Mouse (Mus musculus): ENCODE results near the gene Mrps18a. TPM values are rescaled to one million over a fixed set of nuclear protein-coding genes. Genes with fewer than 3 reads are reported as not detected.

Mrps18a gene
- polyA plus RNA-seq, 1 experiment: 9.7 TPM

- Histone ChIP-seq H3K36me3 (ENCODE audit: control insufficient read depth) (peaks cover 42% of the 10 kb centered on the region), H3K4me1 (ENCODE audit: control insufficient read depth) (peaks cover 75% of the 10 kb centered on the region), H3K9me3 (ENCODE audit: control insufficient read depth, low read length) (peaks cover 7% of the 10 kb centered on the region), H3K4me3 (replicated peaks) (no peak overlapping the region), H3K27me3 (ENCODE audit: control insufficient read depth) (no peaks in the 10 kb centered on the region)
- no peak for TF ChIP-seq GATA1 (IDR thresholded peaks at IDR 0.05; ENCODE audit: low read length)
- TF ChIP-seq TAL1 (IDR thresholded peaks at IDR 0.05; ENCODE audit: low read length): no peak
Observed at GRCm38 (mm10) chr17:46154336-46154735, 43.5 kb downstream of the Mrps18a start.

- H3K4me3 ChIP-seq (replicated peaks): peak overlapping the region; percentile 56
- TF ChIP-seq TAL1 (IDR thresholded peaks at IDR 0.05; ENCODE audit: low read length): no peak; the same call in 2 of the 3 replicates
- no peak for TF ChIP-seq GATA1 (IDR thresholded peaks at IDR 0.05; ENCODE audit: low read length)
- peaks cover 7% of the 10 kb centered on the region for H3K9me3 ChIP-seq (ENCODE audit: control insufficient read depth, low read length)
- peaks cover 33% of the 10 kb centered on the region for H3K36me3 ChIP-seq (ENCODE audit: control insufficient read depth)
- no peaks in the 10 kb centered on the region for H3K27me3 ChIP-seq (ENCODE audit: control insufficient read depth)
- H3K4me1 ChIP-seq (ENCODE audit: control insufficient read depth): peaks cover 81% of the 10 kb centered on the region
Observed at GRCm38 (mm10) chr17:46156680-46157079, 45.9 kb downstream of the Mrps18a start.

- Histone ChIP-seq H3K4me3 (replicated peaks) (peak overlapping the region; percentile 56), H3K27me3 (ENCODE audit: control insufficient read depth) (no peaks in the 10 kb centered on the region), H3K9me3 (ENCODE audit: control insufficient read depth, low read length) (peaks cover 7% of the 10 kb centered on the region), H3K4me1 (ENCODE audit: control insufficient read depth) (peaks cover 82% of the 10 kb centered on the region), H3K36me3 (ENCODE audit: control insufficient read depth) (peaks cover 33% of the 10 kb centered on the region)
- no peak for TF ChIP-seq TAL1 (IDR thresholded peaks at IDR 0.05; ENCODE audit: low read length)
- no peak for TF ChIP-seq GATA1 (IDR thresholded peaks at IDR 0.05; ENCODE audit: low read length)
Observed at GRCm38 (mm10) chr17:46157131-46157530, 46.3 kb downstream of the Mrps18a start.

- Histone ChIP-seq H3K4me3 (replicated peaks) (peak overlapping the region; percentile 80), H3K27me3 (ENCODE audit: control insufficient read depth) (no peaks in the 10 kb centered on the region), H3K9me3 (ENCODE audit: control insufficient read depth, low read length) (peaks cover 7% of the 10 kb centered on the region), H3K4me1 (ENCODE audit: control insufficient read depth) (peaks cover 79% of the 10 kb centered on the region), H3K36me3 (ENCODE audit: control insufficient read depth) (peaks cover 48% of the 10 kb centered on the region)
- TF ChIP-seq GATA1 (IDR thresholded peaks at IDR 0.05; ENCODE audit: low read length) (peak; percentile 79), TAL1 (IDR thresholded peaks at IDR 0.05; ENCODE audit: low read length) (peak; percentile 90)
Observed at GRCm38 (mm10) chr17:46159236-46159635, 48.5 kb downstream of the Mrps18a start.

GRCm38 (mm10) chr17:46160090-46160662 is 49.4 kb downstream of the Mrps18a start:
- peak overlapping the region; percentile 80 for H3K4me3 ChIP-seq (replicated peaks)
- no peak for TF ChIP-seq GATA1 (IDR thresholded peaks at IDR 0.05; ENCODE audit: low read length)
- TF ChIP-seq TAL1 (IDR thresholded peaks at IDR 0.05; ENCODE audit: low read length): no peak
- peaks cover 80% of the 10 kb centered on the region for H3K4me1 ChIP-seq (ENCODE audit: control insufficient read depth)
- H3K9me3 ChIP-seq (ENCODE audit: control insufficient read depth, low read length): peaks cover 7% of the 10 kb centered on the region
- peaks cover 58% of the 10 kb centered on the region for H3K36me3 ChIP-seq (ENCODE audit: control insufficient read depth)
- H3K27me3 ChIP-seq (ENCODE audit: control insufficient read depth): no peaks in the 10 kb centered on the region

GRCm38 (mm10) chr17:46160686-46161085 is 49.9 kb downstream of the Mrps18a start, which contains the start of gene Gtpbp2:
Gene Gtpbp2, plus strand, starts transcription at chr17:46161032.
- Histone ChIP-seq H3K4me3 (replicated peaks) (peak within 1 kb of the TSS; percentile 80), H3K27me3 (ENCODE audit: control insufficient read depth) (no peaks in the 10 kb centered on the region), H3K4me1 (ENCODE audit: control insufficient read depth) (peaks cover 78% of the 10 kb centered on the region), H3K9me3 (ENCODE audit: control insufficient read depth, low read length) (peaks cover 7% of the 10 kb centered on the region), H3K36me3 (ENCODE audit: control insufficient read depth) (peaks cover 61% of the 10 kb centered on the region)
- TF ChIP-seq TAL1 (IDR thresholded peaks at IDR 0.05; ENCODE audit: low read length) (no peak), GATA1 (IDR thresholded peaks at IDR 0.05; ENCODE audit: low read length) (no peak)

GRCm38 (mm10) chr17:46161179-46161578 is 50.4 kb downstream of the Mrps18a start:
- Histone ChIP-seq H3K27me3 (ENCODE audit: control insufficient read depth) (no peaks in the 10 kb centered on the region), H3K4me3 (replicated peaks) (peak overlapping the region; percentile 80), H3K4me1 (ENCODE audit: control insufficient read depth) (peaks cover 73% of the 10 kb centered on the region), H3K36me3 (ENCODE audit: control insufficient read depth) (peaks cover 64% of the 10 kb centered on the region), H3K9me3 (ENCODE audit: control insufficient read depth, low read length) (peaks cover 7% of the 10 kb centered on the region)
- TF ChIP-seq GATA1 (IDR thresholded peaks at IDR 0.05; ENCODE audit: low read length): no peak
- TF ChIP-seq TAL1 (IDR thresholded peaks at IDR 0.05; ENCODE audit: low read length): no peak

GRCm38 (mm10) chr17:46161710-46162109 is 50.9 kb downstream of the Mrps18a start:
- peaks cover 68% of the 10 kb centered on the region for H3K4me1 ChIP-seq (ENCODE audit: control insufficient read depth)
- peak overlapping the region; percentile 80 for H3K4me3 ChIP-seq (replicated peaks)
- no peaks in the 10 kb centered on the region for H3K27me3 ChIP-seq (ENCODE audit: control insufficient read depth)
- peaks cover 64% of the 10 kb centered on the region for H3K36me3 ChIP-seq (ENCODE audit: control insufficient read depth)
- H3K9me3 ChIP-seq (ENCODE audit: control insufficient read depth, low read length): peaks cover 4% of the 10 kb centered on the region
- TF ChIP-seq GATA1 (IDR thresholded peaks at IDR 0.05; ENCODE audit: low read length) (no peak), TAL1 (IDR thresholded peaks at IDR 0.05; ENCODE audit: low read length) (no peak)

GRCm38 (mm10) chr17:46162551-46162950 is 51.8 kb downstream of the Mrps18a start:
- Histone ChIP-seq H3K9me3 (ENCODE audit: control insufficient read depth, low read length) (no peaks in the 10 kb centered on the region), H3K27me3 (ENCODE audit: control insufficient read depth) (no peaks in the 10 kb centered on the region), H3K4me1 (ENCODE audit: control insufficient read depth) (peaks cover 63% of the 10 kb centered on the region), H3K36me3 (ENCODE audit: control insufficient read depth) (peaks cover 65% of the 10 kb centered on the region), H3K4me3 (replicated peaks) (peak overlapping the region; percentile 80)
- TF ChIP-seq TAL1 (IDR thresholded peaks at IDR 0.05; ENCODE audit: low read length): no peak
- TF ChIP-seq GATA1 (IDR thresholded peaks at IDR 0.05; ENCODE audit: low read length): no peak
